Mouse (Mus musculus) embryonic facial prominence, embryonic 13.5 days (tissue): ENCODE measurements around the gene Brap. TPM values are rescaled to one million over a fixed set of nuclear protein-coding genes. Genes with fewer than 3 reads are reported as not detected.
"Not testable (repeated sequence)": the region's sequence is repeated elsewhere in the genome, so short reads cannot be mapped to it uniquely, and the experiment has no call there.

ENCODE experiments used
- ATAC-seq: fragments of 200-750 bp; cut with Nextera tagmentation; 2 replicates; pipeline ENCODE4 v1.8.0; 2017; ENCODE audit warnings: low read depth; ENCODE audit not compliant: insufficient number of reproducible peaks, insufficient read depth, low FRiP score, low TSS enrichment
- H3K27ac ChIP-seq: fragments of 300-500 bp; sonication (generic); 2 replicates; pipeline ENCODE4 v1.5.1; 2015; ENCODE audit warnings: moderate library complexity, mild to moderate bottlenecking, inconsistent platforms
- H3K27me3 ChIP-seq: fragments of 300-500 bp; sonication (generic); 2 replicates; pipeline ENCODE4 v1.6.1; 2015; ENCODE audit warnings: mild to moderate bottlenecking, inconsistent platforms
- H3K36me3 ChIP-seq: fragments of 300-500 bp; sonication (generic); 2 replicates; pipeline ENCODE4 v1.6.1; 2015; ENCODE audit warnings: mild to moderate bottlenecking, inconsistent platforms
- H3K4me1 ChIP-seq: fragments of 300-500 bp; sonication (generic); 2 replicates; pipeline ENCODE4 v1.6.1; 2015; ENCODE audit warnings: inconsistent platforms
- H3K4me2 ChIP-seq: fragments of 300-500 bp; sonication (generic); 2 replicates; pipeline ENCODE4 v1.6.1; 2015; ENCODE audit warnings: moderate library complexity, mild to moderate bottlenecking, inconsistent platforms
- H3K4me3 ChIP-seq: fragments of 300-500 bp; sonication (generic); 2 replicates; pipeline ENCODE4 v1.5.1; 2015; ENCODE audit warnings: mild to moderate bottlenecking, inconsistent platforms
- H3K9ac ChIP-seq: fragments of 300-500 bp; sonication (generic); 2 replicates; pipeline ENCODE4 v1.6.1; 2015; ENCODE audit warnings: mild to moderate bottlenecking, inconsistent platforms
- H3K9me3 ChIP-seq: fragments of 300-500 bp; sonication (generic); 2 replicates; pipeline ENCODE4 v1.6.1; 2016; ENCODE audit warnings: inconsistent platforms
- whole genome bisulfite sequencing: fragments of 180-500 bp; shearing (Covaris S2); methylation state at CpG from one replicate; pipeline ENCODE4 v1.1.7; 2015; ENCODE audit warnings: mixed read lengths; 5-methylcytosine and 5-hydroxymethylcytosine counted together
- polyA plus RNA-seq: library from polyadenylated mRNA; unstranded; fragments of >200 nt; fragmentation: Nextera tagmentation; extraction: Ambion mirVana; gene quantifications from 2 replicates; pipeline ENCODE4 v1.2.1, GENCODE M21; 2015

Gene Brap
- polyA plus RNA-seq, 1 experiment from 2014 or later = 44.5 TPM

DNA sequence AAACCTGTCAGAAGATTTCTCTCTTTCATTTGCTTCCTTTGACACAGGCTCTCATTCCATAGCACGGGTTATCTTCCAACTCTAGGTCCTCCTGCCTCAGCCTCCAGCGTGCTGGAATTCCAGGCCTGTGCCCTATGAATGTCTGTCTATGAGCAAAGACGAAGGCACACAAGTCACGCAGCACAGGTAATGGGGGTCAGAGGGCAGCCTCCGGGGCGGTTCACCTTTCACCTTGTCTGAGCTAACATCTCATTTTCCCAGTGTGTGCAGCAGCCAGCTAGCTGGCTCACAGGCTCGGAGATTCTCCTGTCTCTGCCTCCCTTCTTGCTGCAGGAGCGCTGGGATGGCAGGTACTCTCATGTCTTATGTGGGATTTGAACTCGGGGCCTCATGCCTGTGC lies 20.8 kb upstream of the Brap start:
- Histone ChIP-seq H3K9ac (no peak overlapping the region), H3K27me3 (no peaks in the 10 kb centered on the region), H3K27ac (no peak overlapping the region), H3K4me3 (no peak overlapping the region), H3K9me3 (no peaks in the 10 kb centered on the region), H3K4me1 (no peaks in the 10 kb centered on the region), H3K4me2 (no peak overlapping the region), H3K36me3 (no peaks in the 10 kb centered on the region)
- no peak for ATAC-seq
- WGBS = 86% methylated on average over 9 of the region's 9 CpGs

DNA sequence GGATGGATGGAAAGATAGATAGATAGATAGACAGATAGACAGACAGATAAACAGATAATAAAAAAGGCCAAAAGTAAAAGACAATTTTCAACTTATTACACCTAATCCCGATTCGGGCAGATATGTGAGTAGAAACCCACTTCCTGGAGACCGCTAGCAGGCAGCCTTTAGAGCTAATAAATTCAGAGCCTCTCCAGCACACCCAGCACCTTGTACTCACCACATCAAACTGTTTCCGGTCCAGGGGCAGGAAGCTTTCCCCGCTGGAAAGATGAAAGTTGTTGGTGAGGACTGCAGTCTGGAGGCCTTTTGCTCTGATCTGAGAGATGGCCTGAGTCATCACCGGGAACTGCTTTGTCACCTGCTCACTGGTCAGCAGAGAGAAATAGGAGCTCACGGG lies 11.2 kb upstream of the Brap start:
- H3K27ac ChIP-seq = no peak overlapping the region
- no peak overlapping the region for H3K9ac ChIP-seq
- H3K9me3 ChIP-seq = no peaks in the 10 kb centered on the region
- H3K4me3 ChIP-seq = no peak overlapping the region
- no peak overlapping the region for H3K4me2 ChIP-seq
- H3K36me3 ChIP-seq = 0 out of 2 replicates have a peak, but pooled peaks cover 2% of the 10 kb centered on the region
- WGBS = 74% methylated on average over 7 of the region's 7 CpGs
- ATAC-seq = no peak
- no peaks in the 10 kb centered on the region for H3K27me3 ChIP-seq
- H3K4me1 ChIP-seq = peaks cover 5% of the 10 kb centered on the region; the same call in 1 of the 2 replicates

DNA sequence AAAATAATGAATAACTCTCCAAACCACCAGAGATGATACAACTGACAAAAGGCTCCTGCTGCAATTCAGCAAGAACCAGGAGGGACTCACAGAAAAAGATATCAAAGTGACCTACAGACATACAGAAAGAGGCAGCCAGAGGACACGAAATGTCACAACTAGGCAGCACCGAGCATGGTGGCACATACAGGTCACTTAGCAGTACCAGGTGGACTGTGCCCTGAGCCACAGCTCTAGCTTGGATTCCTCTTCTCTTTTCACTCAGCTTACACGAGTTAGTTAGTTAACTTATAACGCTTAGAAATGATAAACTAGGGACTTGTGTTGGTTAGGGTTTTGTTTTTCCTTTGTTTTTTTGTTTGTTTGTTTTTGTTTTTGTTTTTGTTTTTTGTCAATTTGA lies 5.8 kb upstream of the Brap start:
- no peak overlapping the region for H3K9ac ChIP-seq
- H3K4me1 ChIP-seq = peaks cover 2% of the 10 kb centered on the region
- no peak overlapping the region for H3K4me3 ChIP-seq

DNA sequence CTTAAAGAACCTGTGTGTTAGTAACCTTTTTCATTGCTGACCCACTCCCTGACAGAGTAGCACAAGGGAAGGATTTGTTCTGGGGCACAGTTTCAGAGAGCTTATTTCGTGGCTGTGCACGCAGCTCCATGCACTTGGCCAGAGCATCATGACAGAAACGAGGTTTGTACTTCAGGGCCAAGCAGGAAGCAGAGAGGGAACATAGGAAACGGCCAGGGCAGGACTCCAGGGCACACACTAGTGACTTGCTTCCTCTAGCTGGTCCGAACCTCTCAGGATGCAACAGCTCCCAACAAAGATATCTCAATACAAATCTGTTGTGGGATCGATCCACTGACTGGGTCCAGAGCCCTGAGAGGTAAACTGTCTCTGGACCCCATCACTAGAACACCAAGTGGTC lies 3.5 kb upstream of the Brap start:
- not testable (repeated sequence) for H3K4me3 ChIP-seq, H3K4me2 ChIP-seq, H3K9me3 ChIP-seq, ATAC-seq, H3K36me3 ChIP-seq, H3K9ac ChIP-seq, H3K27me3 ChIP-seq, H3K27ac ChIP-seq
- 73% methylated on average over 6 of the region's 6 CpGs for WGBS
- H3K4me1 ChIP-seq = peaks cover 14% of the 10 kb centered on the region

More for the DNA sequence above, 5.8 kb upstream of the Brap start:
- no peaks in the 10 kb centered on the region for H3K9me3 ChIP-seq
- no peak overlapping the region for H3K27ac ChIP-seq
- 79% methylated on average over 4 of the region's 4 CpGs for WGBS
- H3K36me3 ChIP-seq = no peaks in the 10 kb centered on the region
- H3K4me2 ChIP-seq = no peak overlapping the region
- H3K27me3 ChIP-seq = no peaks in the 10 kb centered on the region
- ATAC-seq = no peak

DNA sequence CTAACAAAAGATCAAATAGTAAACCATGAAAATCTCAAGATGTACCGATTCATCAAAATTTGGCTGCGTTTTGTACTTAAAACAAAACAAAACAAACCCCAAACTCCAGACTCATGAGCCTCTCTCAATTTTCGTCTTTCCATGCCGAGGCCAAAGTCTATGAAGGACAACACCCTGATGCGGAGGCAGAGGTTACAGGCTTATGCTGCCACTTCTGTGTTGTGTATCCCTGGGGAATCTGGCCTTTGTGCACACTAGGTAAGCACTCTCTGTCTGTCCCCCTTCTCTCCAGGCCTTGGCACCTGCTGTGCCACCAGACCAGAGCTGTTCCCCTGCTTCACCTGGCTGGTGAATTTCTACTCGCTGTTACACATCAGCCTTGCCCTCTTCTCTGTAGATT lies 2.7 kb upstream of the Brap start:
- 85% methylated on average over 6 of the region's 6 CpGs for WGBS
- H3K9me3 ChIP-seq, H3K27me3 ChIP-seq, H3K9ac ChIP-seq, H3K4me3 ChIP-seq, H3K27ac ChIP-seq, H3K36me3 ChIP-seq, ATAC-seq, H3K4me2 ChIP-seq: not testable (repeated sequence)
- peaks cover 15% of the 10 kb centered on the region for H3K4me1 ChIP-seq

DNA sequence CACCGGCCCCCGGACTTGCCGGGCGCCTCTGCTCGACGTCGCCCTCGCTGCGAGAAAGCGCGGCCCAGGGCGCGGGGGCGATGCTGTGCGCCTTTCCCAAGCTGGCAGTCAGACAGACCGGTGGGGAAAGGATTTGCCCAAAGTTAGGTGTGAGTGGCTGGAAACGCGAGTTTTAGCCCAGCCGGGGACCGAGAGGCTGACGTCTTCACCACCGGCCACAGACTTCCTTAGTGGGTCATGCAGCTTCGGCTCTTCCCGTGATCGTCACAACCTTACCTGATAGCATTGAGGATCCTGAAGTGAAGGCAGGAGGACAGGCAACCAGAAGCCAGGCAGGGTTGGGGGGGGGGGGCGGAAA lies 513 bp downstream of the Brap start:
- H3K4me2 ChIP-seq = peak overlapping the region; percentile 83
- peak overlapping the region; percentile 51 for H3K27ac ChIP-seq
- WGBS = 0% methylated on average over 26 of the region's 26 CpGs
- H3K9me3 ChIP-seq = no peaks in the 10 kb centered on the region
- H3K36me3 ChIP-seq = peaks cover 32% of the 10 kb centered on the region
- ATAC-seq = no peak
- H3K4me3 ChIP-seq = peak overlapping the region; percentile 96
- peak overlapping the region; percentile 96 for H3K9ac ChIP-seq
- no peaks in the 10 kb centered on the region for H3K27me3 ChIP-seq
- peaks cover 15% of the 10 kb centered on the region for H3K4me1 ChIP-seq

DNA sequence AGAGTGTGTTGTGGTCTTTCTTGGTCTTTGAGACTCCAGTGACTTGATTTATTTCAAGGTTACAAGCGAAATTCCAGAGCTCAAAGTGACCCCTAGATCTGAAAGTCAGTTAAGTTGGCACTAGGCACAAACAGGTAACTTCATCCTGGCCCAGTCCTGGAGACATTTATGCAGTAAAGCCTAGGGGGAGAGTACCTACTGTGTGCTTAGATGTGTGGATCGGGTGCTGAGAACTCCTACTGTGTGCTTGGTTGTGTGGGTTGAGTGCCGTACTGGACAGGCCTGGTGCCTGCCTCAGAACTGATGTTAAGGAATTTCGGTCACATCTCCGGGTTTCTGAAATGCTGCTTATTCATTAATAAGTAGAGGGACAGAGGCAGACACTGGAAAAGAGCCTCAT lies 1.1 kb downstream of the Brap start:
- H3K4me1 ChIP-seq = peaks cover 15% of the 10 kb centered on the region
- no peaks in the 10 kb centered on the region for H3K27me3 ChIP-seq
- H3K9ac ChIP-seq = peak overlapping the region; percentile 96
- no peak overlapping the region for H3K27ac ChIP-seq
- ATAC-seq = no peak
- peaks cover 39% of the 10 kb centered on the region for H3K36me3 ChIP-seq
- H3K4me3 ChIP-seq = peak overlapping the region; percentile 96
- H3K4me2 ChIP-seq = peak overlapping the region; percentile 83
- whole genome bisulfite sequencing = 80% methylated on average over 5 of the region's 5 CpGs
- no peaks in the 10 kb centered on the region for H3K9me3 ChIP-seq

DNA sequence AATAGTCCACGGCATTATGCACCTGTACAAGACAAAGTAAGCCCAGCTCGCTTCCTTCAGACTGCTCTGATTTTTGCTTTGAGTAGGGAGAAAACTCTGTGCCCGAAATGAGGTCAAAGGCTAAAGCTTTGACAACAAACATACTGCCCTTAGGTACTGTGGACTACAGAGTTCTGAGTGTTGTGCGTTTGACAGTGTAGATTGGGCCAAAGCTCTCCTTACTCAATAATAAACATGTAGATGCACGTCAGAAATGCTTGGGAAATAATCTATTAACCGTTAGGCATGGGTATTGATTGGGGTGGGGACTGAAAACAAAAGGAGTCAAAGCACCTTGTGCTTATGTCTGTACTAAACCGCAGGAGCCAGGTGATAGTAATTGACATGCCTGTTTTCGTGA lies 3.1 kb downstream of the Brap start:
- Histone ChIP-seq H3K4me1 (peaks cover 15% of the 10 kb centered on the region), H3K4me3 (no peak overlapping the region), H3K36me3 (peaks cover 56% of the 10 kb centered on the region), H3K27me3 (no peaks in the 10 kb centered on the region), H3K9ac (no peak overlapping the region), H3K27ac (no peak overlapping the region), H3K9me3 (no peaks in the 10 kb centered on the region), H3K4me2 (no peak overlapping the region)
- WGBS = 86% methylated on average over 8 of the region's 8 CpGs
- no peak for ATAC-seq

DNA sequence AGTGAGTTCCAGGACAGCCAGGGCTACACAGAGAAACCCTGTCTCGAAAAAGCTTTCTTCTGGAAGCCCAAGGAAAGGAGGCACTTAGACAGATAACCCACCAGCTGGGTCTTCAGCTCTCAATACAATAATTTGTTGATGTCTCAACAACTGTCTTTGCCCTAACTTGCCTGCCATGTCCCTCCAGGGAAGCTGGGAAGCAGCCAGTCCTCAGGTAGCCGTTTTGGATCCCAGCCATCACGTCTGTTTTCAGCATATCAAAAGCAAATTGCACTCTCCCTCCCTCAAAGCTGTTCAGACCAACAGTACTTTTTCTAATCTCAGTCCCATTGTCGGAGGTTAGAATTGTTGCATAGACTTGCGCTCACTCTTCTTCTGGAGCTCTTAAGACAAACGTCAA lies 3.7 kb downstream of the Brap start:
- Histone ChIP-seq H3K4me2 (no peak overlapping the region), H3K9ac (no peak overlapping the region), H3K9me3 (no peaks in the 10 kb centered on the region), H3K4me3 (no peak overlapping the region), H3K27me3 (no peaks in the 10 kb centered on the region), H3K4me1 (peaks cover 15% of the 10 kb centered on the region), H3K27ac (no peak overlapping the region), H3K36me3 (peaks cover 62% of the 10 kb centered on the region)
- ATAC-seq = no peak
- 73% methylated on average over 6 of the region's 6 CpGs for WGBS

DNA sequence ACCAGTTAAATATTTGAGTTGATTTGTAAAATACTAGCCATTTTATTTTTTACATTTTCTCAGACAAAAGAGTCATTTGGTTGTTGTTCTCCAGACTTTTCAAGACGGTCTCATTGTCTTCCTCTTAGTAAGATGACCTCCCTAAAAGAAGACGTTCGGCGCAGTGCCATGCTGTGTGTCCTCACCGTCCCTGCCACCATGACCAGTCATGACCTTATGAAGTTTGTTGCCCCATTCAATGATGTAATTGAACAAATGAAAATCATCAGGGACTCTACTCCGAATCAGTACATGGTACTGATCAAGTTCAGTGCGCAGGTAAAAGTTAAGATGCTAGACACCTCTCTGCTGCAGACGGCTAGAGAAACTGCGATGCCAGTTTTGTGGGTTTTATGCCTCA lies 4.6 kb downstream of the Brap start:
- WGBS = 94% methylated on average over 9 of the region's 9 CpGs
- H3K27ac ChIP-seq = no peak overlapping the region
- no peak for ATAC-seq
- no peak overlapping the region for H3K9ac ChIP-seq
- H3K9me3 ChIP-seq = no peaks in the 10 kb centered on the region
- peaks cover 10% of the 10 kb centered on the region for H3K4me1 ChIP-seq
- peaks cover 68% of the 10 kb centered on the region for H3K36me3 ChIP-seq
- H3K4me3 ChIP-seq = no peak overlapping the region
- H3K27me3 ChIP-seq = no peaks in the 10 kb centered on the region
- H3K4me2 ChIP-seq = no peak overlapping the region

DNA sequence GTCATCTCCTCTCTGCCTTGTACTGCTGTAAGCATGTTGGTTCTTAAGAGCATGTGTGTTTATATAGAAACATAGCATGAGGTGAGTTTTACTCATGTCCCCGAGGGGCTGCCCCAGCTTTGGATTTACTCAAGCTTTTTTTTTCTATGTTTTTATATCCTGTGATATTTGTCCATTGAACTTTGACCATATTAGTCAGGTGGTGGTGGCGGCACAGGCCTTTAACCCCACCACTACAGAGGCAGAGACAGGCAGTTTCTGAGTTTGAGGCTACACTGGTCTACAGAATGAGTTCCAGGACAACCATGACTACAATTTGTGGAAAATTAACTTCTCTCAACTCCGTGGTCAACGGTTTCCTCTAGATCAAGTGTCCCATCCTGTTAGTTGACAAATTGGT lies 6.7 kb downstream of the Brap start:
- H3K4me3 ChIP-seq = no peak overlapping the region
- peaks cover 88% of the 10 kb centered on the region for H3K36me3 ChIP-seq
- H3K4me1 ChIP-seq = no peaks in the 10 kb centered on the region
- no peak overlapping the region for H3K27ac ChIP-seq
- 85% methylated on average over 4 of the region's 4 CpGs for WGBS
- no peak overlapping the region for H3K4me2 ChIP-seq
- H3K9me3 ChIP-seq = no peaks in the 10 kb centered on the region
- no peaks in the 10 kb centered on the region for H3K27me3 ChIP-seq
- H3K9ac ChIP-seq = no peak overlapping the region
- ATAC-seq = no peak

DNA sequence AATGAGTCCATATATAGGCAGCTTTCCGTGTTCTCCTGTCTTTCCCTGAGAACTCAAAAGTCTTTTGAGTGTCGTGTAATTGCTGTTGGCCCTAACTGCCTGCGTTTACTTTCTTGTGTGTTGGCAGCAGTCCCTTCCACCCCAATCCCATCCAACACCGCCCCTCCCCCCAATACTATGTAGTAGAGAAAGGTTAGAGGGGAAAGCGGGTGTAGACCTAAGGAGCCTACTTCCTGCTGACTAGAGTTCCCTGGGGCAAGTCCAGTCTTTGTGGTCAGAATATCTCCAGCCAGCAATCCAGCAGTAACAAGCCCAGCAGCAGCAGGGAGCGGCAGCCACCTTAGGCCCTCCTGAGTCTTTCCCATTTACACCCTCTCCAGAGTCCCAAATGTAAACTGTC lies 8.0 kb downstream of the Brap start:
- Histone ChIP-seq H3K27ac (no peak overlapping the region), H3K9me3 (no peaks in the 10 kb centered on the region), H3K9ac (no peak overlapping the region), H3K4me3 (no peak overlapping the region), H3K4me1 (no peaks in the 10 kb centered on the region), H3K4me2 (no peak overlapping the region), H3K27me3 (no peaks in the 10 kb centered on the region), H3K36me3 (peaks cover 91% of the 10 kb centered on the region)
- ATAC-seq = no peak
- WGBS = 67% methylated on average over 6 of the region's 6 CpGs

DNA sequence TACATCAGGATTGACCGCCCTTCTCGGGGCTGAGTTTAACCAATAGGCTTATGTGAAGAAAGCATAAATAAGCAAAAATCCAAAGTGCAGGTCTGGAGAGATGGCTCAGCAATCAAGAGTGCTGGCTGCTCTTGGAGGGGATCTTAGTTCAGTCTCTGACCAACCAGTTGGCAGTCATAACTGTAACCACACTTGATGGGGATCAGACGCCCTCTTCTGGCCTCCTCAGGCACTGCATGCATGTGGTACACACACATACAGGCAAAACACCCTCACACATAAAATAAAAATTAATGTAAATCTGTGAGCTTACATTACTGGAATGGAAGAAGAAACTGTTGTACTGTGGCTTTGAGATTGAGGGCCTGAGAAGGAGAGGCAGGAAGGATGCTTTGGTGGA lies 10.0 kb downstream of the Brap start:
- Histone ChIP-seq H3K4me1 (no peaks in the 10 kb centered on the region), H3K4me3 (no peak overlapping the region), H3K9ac (no peak overlapping the region), H3K9me3 (no peaks in the 10 kb centered on the region), H3K27ac (no peak overlapping the region), H3K36me3 (peaks cover 91% of the 10 kb centered on the region), H3K27me3 (no peaks in the 10 kb centered on the region), H3K4me2 (no peak overlapping the region)
- 81% methylated on average over 3 of the region's 3 CpGs for WGBS
- no peak for ATAC-seq
